Mouse (Mus musculus) intestine, embryonic 15.5 days (tissue): ENCODE data around the gene Ano10. TPM values are rescaled to one million over a fixed set of nuclear protein-coding genes. Genes with fewer than 3 reads are reported as not detected.

Source experiments
- ATAC-seq: fragments of 200-750 bp; cut with Nextera tagmentation; 2 replicates; pipeline ENCODE4 v1.8.0; 2017; ENCODE audit warnings: moderate TSS enrichment, moderate library complexity
- H3K27ac ChIP-seq: fragments of 300-500 bp; sonication (generic); 2 replicates; pipeline ENCODE4 v1.5.1; 2015; ENCODE audit warnings: mild to moderate bottlenecking, inconsistent platforms
- H3K27me3 ChIP-seq: fragments of 300-500 bp; sonication (generic); replicated peaks from 2 replicates; pipeline ENCODE4 v1.6.1; 2015; ENCODE audit warnings: inconsistent platforms
- H3K36me3 ChIP-seq: fragments of 300-500 bp; sonication (generic); 2 replicates; pipeline ENCODE4 v1.6.1; 2015; ENCODE audit warnings: inconsistent platforms
- H3K4me1 ChIP-seq: fragments of 300-500 bp; sonication (generic); replicated peaks from 2 replicates; pipeline ENCODE4 v1.6.1; 2015; ENCODE audit warnings: inconsistent platforms
- H3K4me2 ChIP-seq: fragments of 300-500 bp; sonication (generic); replicated peaks from 2 replicates; pipeline ENCODE4 v1.6.1; 2015; ENCODE audit warnings: mild to moderate bottlenecking, inconsistent platforms
- H3K4me3 ChIP-seq: fragments of 300-500 bp; sonication (generic); replicated peaks from 2 replicates; pipeline ENCODE4 v1.5.1; 2015; ENCODE audit warnings: inconsistent platforms
- H3K9ac ChIP-seq: fragments of 300-500 bp; sonication (generic); 2 replicates; pipeline ENCODE4 v1.6.1; 2015; ENCODE audit warnings: inconsistent platforms
- H3K9me3 ChIP-seq: fragments of 300-500 bp; sonication (generic); 2 replicates; pipeline ENCODE4 v1.6.1; 2016; ENCODE audit warnings: inconsistent platforms
- WGBS: fragments of 180-500 bp; shearing (Covaris S2); methylation state at CpG from one replicate; pipeline ENCODE4 v1.1.7; 2015; 5-methylcytosine and 5-hydroxymethylcytosine counted together
- polyA plus RNA-seq: library from polyadenylated mRNA; unstranded; fragments of >200 nt; fragmentation: Nextera tagmentation; extraction: Ambion mirVana; gene quantifications from 2 replicates; pipeline ENCODE4 v1.2.1, GENCODE M21; 2015

The Ano10 gene
- polyA plus RNA-seq, 1 experiment from 2014 or later: 33.1 TPM

DNA sequence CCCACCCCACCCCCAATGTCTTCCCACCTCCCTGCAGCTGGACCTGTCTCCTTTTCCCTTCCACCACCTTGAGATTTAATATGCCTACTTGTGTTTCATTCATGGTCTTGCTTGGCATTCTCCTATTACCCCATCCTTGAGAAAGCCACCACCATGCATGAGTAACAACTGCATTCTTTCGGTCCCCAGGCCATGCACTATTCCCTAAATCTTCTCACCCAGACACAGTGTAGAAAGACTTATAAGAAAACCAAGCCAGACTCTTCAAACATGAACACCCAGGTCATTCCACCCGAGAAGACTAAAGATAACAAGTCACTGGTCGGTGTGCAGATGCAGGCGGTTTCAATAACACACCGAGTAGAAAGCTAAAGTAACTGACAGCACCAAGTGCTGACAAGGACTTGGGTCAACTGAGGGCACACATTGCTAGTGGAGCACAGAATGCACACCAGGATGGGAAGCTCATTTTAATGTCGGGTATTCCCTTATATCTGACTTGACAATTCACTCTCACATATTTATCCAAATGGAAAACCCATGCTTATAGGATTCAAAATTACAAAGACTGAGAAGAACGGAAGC lies 77.2 kb downstream of the Ano10 start:
- Histone ChIP-seq H3K9ac (no peak overlapping the region), H3K4me3 (no peak overlapping the region), H3K36me3 (no peaks in the 10 kb centered on the region), H3K27me3 (no peaks in the 10 kb centered on the region), H3K4me1 (no peaks in the 10 kb centered on the region), H3K27ac (no peak overlapping the region), H3K4me2 (no peak overlapping the region), H3K9me3 (no peaks in the 10 kb centered on the region)
- WGBS: 80% methylated on average over 7 of the region's 7 CpGs
- no peak for ATAC-seq

DNA sequence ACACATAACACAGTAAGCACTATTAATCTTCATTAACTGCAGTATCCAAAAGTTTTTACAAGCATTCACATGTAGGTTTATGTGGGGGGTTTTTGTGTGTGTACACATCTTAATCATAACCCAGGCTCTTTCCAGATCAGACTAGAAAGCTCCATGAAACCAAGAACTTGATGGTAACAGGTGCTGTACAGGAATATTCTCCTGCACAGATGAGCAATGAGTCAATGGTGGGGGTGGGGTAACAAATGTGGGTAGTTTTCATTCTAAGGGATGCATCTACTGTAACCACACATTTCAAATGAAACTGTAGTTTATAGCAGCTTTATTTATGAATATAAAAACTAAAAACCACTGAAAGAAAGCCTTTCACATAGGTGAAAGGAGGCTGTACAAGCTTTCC lies 79.1 kb downstream of the Ano10 start:
- ATAC-seq: no peak
- no peak overlapping the region for H3K9ac ChIP-seq

DNA sequence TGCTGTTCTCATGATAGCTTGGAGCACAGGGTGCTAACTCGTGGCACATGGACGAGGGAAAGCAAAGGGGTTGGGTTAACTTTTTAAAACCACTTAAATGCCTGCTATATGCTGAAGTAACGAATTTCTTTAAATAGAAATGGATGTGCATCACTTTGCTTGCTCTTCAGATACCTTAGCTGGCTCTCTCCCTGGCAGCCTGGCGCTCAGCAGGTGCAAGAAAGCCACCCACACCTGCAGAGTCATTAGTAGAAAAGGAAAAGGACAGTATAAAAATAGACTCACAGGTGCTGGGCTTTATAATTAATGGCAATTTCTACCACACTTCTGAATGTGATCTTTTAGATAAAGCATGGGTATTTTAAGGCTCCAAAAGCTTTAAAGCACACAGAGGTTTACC lies 85.9 kb downstream of the Ano10 start:
- Histone ChIP-seq H3K4me3 (no peak overlapping the region), H3K9ac (no peak overlapping the region), H3K4me2 (no peak overlapping the region), H3K27me3 (no peaks in the 10 kb centered on the region), H3K27ac (no peak overlapping the region), H3K4me1 (no peaks in the 10 kb centered on the region), H3K9me3 (no peaks in the 10 kb centered on the region), H3K36me3 (no peaks in the 10 kb centered on the region)
- ATAC-seq: no peak
- WGBS: 72% methylated on average over 4 of the region's 4 CpGs

More for the DNA sequence above, 79.1 kb downstream of the Ano10 start:
- Histone ChIP-seq H3K4me3 (no peak overlapping the region), H3K4me1 (no peaks in the 10 kb centered on the region), H3K27ac (no peak overlapping the region), H3K4me2 (no peak overlapping the region), H3K27me3 (no peaks in the 10 kb centered on the region), H3K9me3 (no peaks in the 10 kb centered on the region), H3K36me3 (no peaks in the 10 kb centered on the region)

GRCm38 (mm10) chr9:122205543-122206200 lies 88.6 kb downstream of the Ano10 start:
- Histone ChIP-seq H3K36me3 (no peaks in the 10 kb centered on the region), H3K9ac (no peak overlapping the region), H3K4me1 (no peaks in the 10 kb centered on the region), H3K9me3 (no peaks in the 10 kb centered on the region), H3K4me3 (no peak overlapping the region), H3K27ac (no peak overlapping the region), H3K27me3 (no peaks in the 10 kb centered on the region), H3K4me2 (no peak overlapping the region)
- WGBS: 45% methylated on average over 11 of the region's 11 CpGs
- no peak for ATAC-seq

GRCm38 (mm10) chr9:122204508-122204907 lies 89.7 kb downstream of the Ano10 start:
- Histone ChIP-seq H3K9ac (no peak overlapping the region), H3K4me3 (no peak overlapping the region), H3K27ac (no peak overlapping the region), H3K36me3 (no peaks in the 10 kb centered on the region), H3K9me3 (no peaks in the 10 kb centered on the region), H3K27me3 (no peaks in the 10 kb centered on the region), H3K4me1 (no peaks in the 10 kb centered on the region), H3K4me2 (no peak overlapping the region)
- 69% methylated on average over 7 of the region's 7 CpGs for WGBS
- ATAC-seq: no peak

DNA sequence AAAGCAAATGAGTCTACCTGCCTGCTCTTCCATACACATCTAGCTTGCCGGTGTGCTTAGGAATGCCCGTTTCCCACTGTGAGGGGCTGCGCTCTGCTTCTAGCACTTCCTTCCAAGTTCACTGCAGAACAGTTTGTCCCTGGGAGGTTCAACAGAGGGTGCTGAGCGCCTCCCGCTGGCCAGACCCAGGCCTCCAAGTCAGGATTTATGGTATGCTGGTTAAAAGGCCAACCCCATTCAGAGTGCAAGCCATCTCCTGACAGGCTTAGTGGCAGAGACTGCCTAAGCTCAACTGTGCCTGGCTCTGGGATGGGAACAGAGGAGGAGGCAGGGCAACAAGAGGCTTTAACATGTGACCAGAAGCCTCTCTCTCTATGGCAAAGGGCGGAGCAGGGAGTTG lies 95.0 kb downstream of the Ano10 start:
- no peak overlapping the region for H3K27ac ChIP-seq

GRCm38 (mm10) chr9:122198621-122199020 lies 95.6 kb downstream of the Ano10 start:
- Histone ChIP-seq H3K27ac (no peak overlapping the region), H3K9me3 (no peaks in the 10 kb centered on the region), H3K27me3 (no peaks in the 10 kb centered on the region), H3K36me3 (no peaks in the 10 kb centered on the region), H3K4me3 (no peak overlapping the region), H3K4me1 (peaks cover 11% of the 10 kb centered on the region), H3K4me2 (no peak overlapping the region), H3K9ac (no peak overlapping the region)
- WGBS: 81% methylated on average over 3 of the region's 3 CpGs
- no peak for ATAC-seq

More for the DNA sequence above, 95.0 kb downstream of the Ano10 start:
- H3K9me3 ChIP-seq: no peaks in the 10 kb centered on the region
- no peak overlapping the region for H3K9ac ChIP-seq
- ATAC-seq: peak; percentile 26; the same call in 1 of the 2 replicates
- H3K4me2 ChIP-seq: no peak overlapping the region
- no peak overlapping the region for H3K4me3 ChIP-seq
- peaks cover 11% of the 10 kb centered on the region for H3K4me1 ChIP-seq
- no peaks in the 10 kb centered on the region for H3K27me3 ChIP-seq
- WGBS: 34% methylated on average over 6 of the region's 6 CpGs
- no peaks in the 10 kb centered on the region for H3K36me3 ChIP-seq

GRCm38 (mm10) chr9:122197021-122197420 lies 97.2 kb downstream of the Ano10 start:
- ATAC-seq: no peak
- H3K4me3 ChIP-seq: no peak overlapping the region
- no peak overlapping the region for H3K27ac ChIP-seq
- H3K4me1 ChIP-seq: peaks cover 11% of the 10 kb centered on the region
- WGBS: 52% methylated on average over 5 of the region's 5 CpGs
- H3K36me3 ChIP-seq: no peaks in the 10 kb centered on the region
- H3K4me2 ChIP-seq: no peak overlapping the region
- no peaks in the 10 kb centered on the region for H3K27me3 ChIP-seq
- H3K9ac ChIP-seq: no peak overlapping the region
- H3K9me3 ChIP-seq: no peaks in the 10 kb centered on the region

DNA sequence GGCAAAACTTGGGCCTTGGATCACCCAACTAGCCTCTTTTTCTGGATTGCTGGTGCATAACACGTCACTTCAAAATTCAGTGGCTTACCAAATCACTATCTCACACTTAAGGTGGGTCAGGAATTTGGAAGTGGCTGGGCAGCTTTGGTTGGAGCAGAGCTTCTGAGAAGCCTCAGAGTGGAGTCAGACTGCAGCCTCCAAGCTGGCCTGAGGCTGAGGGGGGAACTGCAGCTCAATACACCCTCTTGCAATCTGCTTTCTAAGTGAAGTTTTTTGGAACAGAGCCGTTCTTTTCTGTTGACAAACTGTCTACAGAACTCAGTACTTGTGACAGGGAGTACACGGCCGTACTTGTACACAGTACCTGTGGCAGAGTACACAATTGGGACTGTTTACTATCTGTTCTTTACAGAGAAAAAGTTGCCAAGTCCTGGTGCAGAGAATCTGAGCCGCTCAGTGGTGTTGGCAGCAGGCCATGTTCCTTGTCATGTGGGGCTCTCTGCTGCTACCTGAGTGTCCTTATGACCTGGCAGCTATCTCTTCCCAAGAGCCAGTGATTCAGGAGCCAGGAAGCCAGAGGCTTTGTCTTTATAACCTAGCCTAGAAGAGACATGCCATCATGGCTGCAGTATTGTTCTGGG lies 99.1 kb downstream of the Ano10 start:
- no peak overlapping the region for H3K4me2 ChIP-seq
- 66% methylated on average over 5 of the region's 5 CpGs for whole genome bisulfite sequencing
- no peak overlapping the region for H3K27ac ChIP-seq
- ATAC-seq: peak; percentile 57; the same call in 1 of the 2 replicates
- no peaks in the 10 kb centered on the region for H3K36me3 ChIP-seq
- H3K27me3 ChIP-seq: no peaks in the 10 kb centered on the region
- H3K4me1 ChIP-seq: peaks cover 11% of the 10 kb centered on the region
- no peak overlapping the region for H3K9ac ChIP-seq
- no peak overlapping the region for H3K4me3 ChIP-seq
- H3K9me3 ChIP-seq: no peaks in the 10 kb centered on the region

DNA sequence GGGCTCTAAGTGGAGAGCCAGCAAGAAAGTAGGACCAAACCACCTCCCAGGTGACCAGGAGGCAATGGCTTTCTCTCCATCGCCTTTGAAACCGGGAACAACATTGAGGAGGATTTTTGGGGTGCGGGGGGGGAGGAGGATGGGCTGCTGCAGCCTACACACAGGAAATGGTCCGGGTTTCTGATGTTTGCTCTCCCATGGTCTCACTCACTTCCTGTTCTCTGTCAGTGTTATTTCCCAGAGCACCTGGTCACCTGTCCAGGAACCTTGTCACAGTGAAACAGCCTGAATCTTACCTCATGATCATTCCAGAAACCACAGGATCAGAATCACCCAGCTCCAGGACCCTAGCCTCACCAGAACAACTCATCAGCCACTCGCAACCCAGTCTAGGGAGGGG lies 100.4 kb downstream of the Ano10 start:
- WGBS: 78% methylated on average over 5 of the region's 5 CpGs
- no peak for ATAC-seq
- Histone ChIP-seq H3K9me3 (no peaks in the 10 kb centered on the region), H3K27ac (no peak overlapping the region), H3K36me3 (no peaks in the 10 kb centered on the region), H3K4me2 (no peak overlapping the region), H3K4me1 (peaks cover 8% of the 10 kb centered on the region), H3K4me3 (no peak overlapping the region), H3K9ac (no peak overlapping the region), H3K27me3 (no peaks in the 10 kb centered on the region)

- 63% methylated on average over 5 of the region's 5 CpGs for WGBS
- H3K4me3 ChIP-seq: no peak overlapping the region
These were observed 100.9 kb downstream of the Ano10 start for GRCm38 (mm10) chr9:122193361-122193760.

DNA sequence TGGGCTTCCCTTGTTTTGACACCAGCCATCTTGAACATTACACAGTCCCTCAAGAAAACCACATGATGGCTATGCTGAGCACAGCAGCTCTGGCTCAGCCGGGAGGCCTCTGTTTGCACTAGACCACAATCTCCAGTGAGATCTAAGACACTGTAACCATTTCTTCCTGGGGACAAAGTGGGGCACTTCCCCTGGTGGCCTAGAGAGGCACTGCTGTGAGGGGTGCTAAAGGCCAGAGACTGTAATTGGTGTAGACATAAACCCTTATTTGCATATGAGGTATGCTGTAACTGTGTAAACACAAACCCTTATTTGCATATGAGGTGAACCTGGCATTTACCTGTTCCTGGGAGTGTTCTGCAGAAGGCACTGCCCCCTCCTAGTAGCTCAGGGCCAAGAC lies 105.5 kb downstream of the Ano10 start:
- no peak overlapping the region for H3K4me3 ChIP-seq

More at GRCm38 (mm10) chr9:122193361-122193760, 100.9 kb downstream of the Ano10 start:
- H3K27ac ChIP-seq: no peak overlapping the region
- no peaks in the 10 kb centered on the region for H3K9me3 ChIP-seq
- H3K27me3 ChIP-seq: no peaks in the 10 kb centered on the region
- H3K4me1 ChIP-seq: peaks cover 8% of the 10 kb centered on the region
- H3K9ac ChIP-seq: no peak overlapping the region
- H3K36me3 ChIP-seq: no peaks in the 10 kb centered on the region
- no peak overlapping the region for H3K4me2 ChIP-seq
- ATAC-seq: no peak

More for the DNA sequence above, 105.5 kb downstream of the Ano10 start:
- WGBS: 36% methylated on average over 1 of the region's 1 CpGs
- Histone ChIP-seq H3K4me1 (0 out of 2 replicates have a peak, but pooled peaks cover 15% of the 10 kb centered on the region), H3K9me3 (no peaks in the 10 kb centered on the region), H3K36me3 (no peaks in the 10 kb centered on the region), H3K4me2 (no peak overlapping the region), H3K9ac (no peak overlapping the region), H3K27ac (no peak overlapping the region), H3K27me3 (no peaks in the 10 kb centered on the region)
- ATAC-seq: peak; percentile 64; the same call in 1 of the 2 replicates
